Mouse (Mus musculus) gastrocnemius, postnatal 14 days (tissue): ENCODE data around the gene Zfhx3. TPM values are rescaled to one million over a fixed set of nuclear protein-coding genes. Genes with fewer than 3 reads are reported as not detected.

ENCODE experiments used
- DNase-seq: peaks from one replicate; pipeline ENCODE4 v3.0.0; 2021; ENCODE audit warnings: mixed read lengths
- intact Hi-C: fragments of 180-260 bp; cut with DNase I; formaldehyde crosslinking; loops from one replicate; pipeline ENCODE4 v1.15.1; 2025; ENCODE audit warnings: low total_unique reads
- total RNA-seq, 2 experiments: library from RNA; stranded (reverse); gene quantifications; 2 replicates each; pipeline ENCODE4 v1.2.3; 2021

Zfhx3 gene
- total RNA-seq, 2 experiments from 2014 or later: 9.7 to 10.8 TPM

DNA sequence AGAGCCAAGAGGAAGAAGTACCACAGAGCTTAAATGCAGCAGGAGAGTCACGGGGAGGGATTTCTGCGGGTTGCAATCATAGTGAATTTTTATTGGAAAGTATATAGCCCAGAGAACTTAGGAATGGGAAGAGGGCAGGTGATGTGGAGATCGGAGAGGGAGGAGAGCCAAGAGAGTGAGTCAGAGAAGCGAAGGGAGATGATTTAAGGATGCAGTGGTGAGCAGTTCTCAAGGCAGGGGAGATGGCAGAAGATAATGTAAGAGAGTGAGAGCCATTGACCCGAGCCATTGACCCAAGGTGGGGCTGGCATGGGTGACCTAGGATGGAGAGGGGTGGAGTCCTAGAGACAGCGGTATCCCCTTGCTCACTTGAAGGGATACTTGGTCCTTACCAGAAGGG is 838.3 kb downstream of the Zfhx3 start:
- intact Hi-C loops: no loop called here
- DNase-seq: no peak

GRCm38 (mm10) chr8:108781192-108781591 is 838.7 kb downstream of the Zfhx3 start:
- no peak for DNase-seq
- intact Hi-C loops: no loop called here

DNA sequence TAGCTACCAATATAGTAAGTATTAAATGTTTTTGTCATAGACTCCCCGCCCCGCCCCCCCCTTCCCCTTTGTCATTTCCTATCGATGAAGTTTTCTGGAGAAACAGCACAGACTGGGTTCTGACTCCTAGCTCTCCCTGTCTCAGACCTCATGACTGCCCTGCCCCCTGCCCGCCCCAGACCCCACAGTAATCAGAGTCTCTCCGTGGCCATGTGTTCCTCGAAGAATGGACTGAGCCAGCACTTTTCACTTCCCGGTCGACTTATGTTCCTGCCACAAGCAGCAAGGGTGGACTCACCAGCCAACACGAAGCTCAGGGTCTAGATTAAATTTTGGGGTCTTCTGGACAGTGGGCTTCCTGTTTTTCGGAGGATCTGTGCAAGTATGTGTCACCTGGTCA is 840.7 kb downstream of the Zfhx3 start:
- intact Hi-C loops: no loop called here

GRCm38 (mm10) chr8:108788156-108788761 is 845.8 kb downstream of the Zfhx3 start:
- intact Hi-C loops: no loop called here
- DNase-seq: no peak

More for the DNA sequence above, 840.7 kb downstream of the Zfhx3 start:
- DNase-seq: no peak

GRCm38 (mm10) chr8:108788762-108789157 is 846.3 kb downstream of the Zfhx3 start:
- DNase-seq: no peak
- intact Hi-C loops: no loop called here

GRCm38 (mm10) chr8:108790559-108791293 is 848.3 kb downstream of the Zfhx3 start:
- intact Hi-C loops: loop anchor here (10.0 kb wide), 1 partner anchor 114 kb away; no protein-coding TSS in a partner anchor
- peak; percentile 68 for DNase-seq

DNA sequence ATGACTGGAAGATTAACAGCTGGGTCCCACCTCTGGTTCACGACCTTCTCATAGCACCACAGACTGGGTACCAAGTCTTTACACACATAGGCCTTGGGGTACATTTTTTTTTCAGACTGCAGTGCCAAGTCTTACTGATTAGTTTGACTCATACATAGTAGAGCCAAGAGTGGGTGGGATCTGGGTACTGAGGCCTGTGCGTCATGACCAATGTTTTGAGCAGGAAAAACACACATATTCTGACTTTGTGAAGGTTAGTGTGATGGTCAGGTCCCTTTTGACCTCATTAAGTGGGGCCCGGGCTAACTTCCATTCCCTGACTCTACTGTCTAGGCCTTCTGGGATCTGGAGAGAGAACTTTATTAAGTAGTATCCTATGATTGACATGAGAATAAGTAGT is 853.6 kb downstream of the Zfhx3 start:
- no peak for DNase-seq
- intact Hi-C loops: loop anchor here (10.0 kb wide), 1 partner anchor 109 kb away; no protein-coding TSS in a partner anchor

- no peak for DNase-seq
- intact Hi-C loops: loop anchor here (10.0 kb wide), 1 partner anchor 108 kb away; no protein-coding TSS in a partner anchor
Measured at GRCm38 (mm10) chr8:108796882-108797281, 854.4 kb downstream of the Zfhx3 start.

GRCm38 (mm10) chr8:108798012-108798411 is 855.6 kb downstream of the Zfhx3 start:
- DNase-seq: peak; percentile 91

GRCm38 (mm10) chr8:108799250-108799649 is 856.8 kb downstream of the Zfhx3 start:
- intact Hi-C loops: loop anchor here (10.0 kb wide), 1 partner anchor 106 kb away; no protein-coding TSS in a partner anchor
- no peak for DNase-seq

More at GRCm38 (mm10) chr8:108798012-108798411, 855.6 kb downstream of the Zfhx3 start:
- intact Hi-C loops: loop anchor here (10.0 kb wide), 1 partner anchor 107 kb away; no protein-coding TSS in a partner anchor

DNA sequence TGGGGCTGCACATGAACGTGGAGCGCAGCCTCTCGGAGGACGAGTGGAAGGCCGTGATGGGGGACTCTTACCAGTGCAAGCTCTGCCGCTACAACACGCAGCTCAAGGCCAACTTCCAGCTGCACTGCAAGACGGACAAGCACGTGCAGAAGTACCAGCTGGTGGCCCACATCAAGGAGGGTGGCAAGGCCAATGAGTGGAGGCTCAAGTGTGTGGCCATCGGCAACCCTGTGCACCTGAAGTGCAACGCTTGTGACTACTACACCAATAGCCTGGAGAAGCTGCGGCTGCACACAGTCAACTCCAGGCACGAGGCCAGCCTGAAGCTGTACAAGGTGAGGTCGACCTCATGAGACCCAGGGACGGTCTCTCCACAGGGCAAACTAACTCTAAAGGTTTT is 857.9 kb downstream of the Zfhx3 start:
- DNase-seq: no peak
- intact Hi-C loops: no loop called here

GRCm38 (mm10) chr8:108803017-108803416 is 860.6 kb downstream of the Zfhx3 start:
- intact Hi-C loops: no loop called here
- DNase-seq: no peak

GRCm38 (mm10) chr8:108811694-108812093 is 869.2 kb downstream of the Zfhx3 start:
- intact Hi-C loops: no loop called here
- DNase-seq: peak; percentile 52

DNA sequence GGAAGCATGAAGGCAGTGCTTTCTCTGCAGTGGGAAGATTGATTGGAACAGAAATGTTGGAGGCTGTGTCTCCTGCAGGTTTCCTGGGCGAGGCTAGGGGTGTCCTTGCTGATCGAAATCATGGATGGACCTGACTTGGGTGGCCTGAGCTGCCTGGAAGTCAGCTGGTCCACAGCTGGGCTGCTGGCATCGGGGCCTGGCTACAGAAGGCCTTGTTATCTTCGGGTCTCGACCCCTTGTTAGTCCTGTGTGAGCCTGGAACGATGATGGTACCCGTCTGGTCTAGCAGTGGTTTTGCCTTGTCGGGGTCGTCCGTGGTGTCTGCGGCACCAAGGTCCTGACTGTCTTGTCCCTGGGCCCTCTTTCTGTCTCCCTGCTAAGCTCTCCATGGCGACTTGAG is 870.9 kb downstream of the Zfhx3 start:
- intact Hi-C loops: no loop called here
- no peak for DNase-seq

DNA sequence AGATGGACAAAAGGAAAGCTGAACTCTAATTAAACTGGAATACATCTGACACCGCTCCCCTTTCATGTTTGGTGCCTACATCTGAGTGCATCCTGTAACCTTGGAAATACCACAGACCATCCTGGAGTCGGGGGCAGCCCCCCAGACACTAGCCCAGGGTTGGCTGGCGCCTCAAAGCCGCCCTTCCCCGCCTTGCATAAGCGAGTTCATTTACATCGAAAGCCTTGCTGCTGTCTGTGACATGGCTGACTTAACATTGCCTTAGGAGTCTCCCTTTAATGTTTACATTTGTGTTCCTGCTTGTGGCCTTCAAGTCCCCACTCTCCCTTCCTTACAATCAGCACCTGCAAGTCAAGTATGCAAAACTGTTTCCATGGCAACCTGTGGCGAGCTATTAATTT is 876.8 kb downstream of the Zfhx3 start:
- no peak for DNase-seq
- intact Hi-C loops: no loop called here

GRCm38 (mm10) chr8:108819826-108820225 is 877.4 kb downstream of the Zfhx3 start:
- intact Hi-C loops: no loop called here
- DNase-seq: no peak

GRCm38 (mm10) chr8:108820634-108821033 is 878.2 kb downstream of the Zfhx3 start:
- intact Hi-C loops: no loop called here
- peak; percentile 24 for DNase-seq

GRCm38 (mm10) chr8:108822841-108823266 is 880.4 kb downstream of the Zfhx3 start:
- no peak for DNase-seq
- intact Hi-C loops: no loop called here

GRCm38 (mm10) chr8:108824049-108824448 is 881.6 kb downstream of the Zfhx3 start:
- intact Hi-C loops: no loop called here
- no peak for DNase-seq

GRCm38 (mm10) chr8:108826414-108826813 is 884.0 kb downstream of the Zfhx3 start:
- intact Hi-C loops: no loop called here
- no peak for DNase-seq

DNA sequence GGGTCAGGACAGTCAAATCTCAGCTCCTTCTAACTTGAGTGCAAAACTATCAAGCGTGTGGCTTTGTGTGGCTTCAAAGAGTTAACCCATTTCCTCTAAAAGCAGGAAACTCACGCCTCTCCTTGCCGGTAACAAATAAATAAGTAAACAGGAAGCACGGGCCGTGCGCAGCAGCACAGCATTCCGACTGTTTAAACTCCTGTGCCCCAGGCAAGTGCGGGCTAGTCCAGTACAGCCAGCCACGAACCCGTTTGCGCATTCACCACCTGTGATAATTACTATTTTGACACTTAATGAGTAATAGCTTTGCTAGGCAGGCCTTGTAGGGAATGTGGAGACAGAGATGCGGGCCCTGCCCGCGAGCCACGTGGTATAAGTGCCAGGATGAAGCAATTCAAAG is 885.0 kb downstream of the Zfhx3 start:
- no peak for DNase-seq
- intact Hi-C loops: no loop called here
